Mouse (Mus musculus) spleen, adult 2 months (tissue): ENCODE data around the gene Vrtn.

Experiments used
- CTCF ChIP-seq: fragments of 200-500 bp; IDR thresholded peaks from 2 replicates; pipeline ENCODE4 v1.5.1; 2011; ENCODE audit warnings: mild to moderate bottlenecking, inconsistent platforms; ENCODE audit not compliant: insufficient read depth, insufficient read length, insufficient replicate concordance; ENCODE audit errors: extremely low read depth
- POLR2A ChIP-seq: fragments of 200-500 bp; IDR thresholded peaks from 2 replicates; pipeline ENCODE4 v1.6.1; 2011; ENCODE audit warnings: low read depth, low read length, inconsistent platforms

GRCm38 (mm10) chr12:84625116-84625515, 15.7 kb upstream of the Vrtn start:
- TF ChIP-seq POLR2A (no peak), CTCF (no peak)
